Mouse (Mus musculus): ENCODE measurements around the gene Hsd11b1.

DNA sequence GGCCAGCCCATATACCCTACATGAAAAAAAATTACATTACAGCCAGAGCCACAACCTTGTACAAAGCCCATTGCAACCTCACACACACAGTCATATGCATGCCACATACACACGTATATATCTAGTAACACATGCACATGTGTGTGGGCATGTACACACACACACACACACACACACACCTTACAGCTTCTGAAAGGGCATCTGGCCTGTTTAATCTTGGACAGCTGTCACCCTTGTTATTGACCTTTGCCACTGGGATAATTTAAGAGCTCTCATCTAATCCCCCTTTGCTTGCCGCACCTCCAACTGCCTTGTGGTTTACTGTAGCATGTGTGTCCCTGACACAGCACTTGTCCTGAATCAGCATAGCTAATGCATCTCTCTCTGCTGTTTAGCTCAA lies 60.1 kb downstream of the Hsd11b1 start:
- TF ChIP-seq CTCF (IDR thresholded peaks at IDR 0.05; ENCODE audit: low read depth) (no peak), EP300 (optimal IDR thresholded peaks at IDR 0.05) (no peak)
